Mouse (Mus musculus) cerebellum, adult 2 months (tissue): ENCODE results near the gene Rps24.

Experiments
- CTCF ChIP-seq: fragments of 200-500 bp; IDR thresholded peaks from 2 replicates; pipeline ENCODE4 v1.5.1; 2011; ENCODE audit warnings: low read depth, mild to moderate bottlenecking, control low read depth, low read length, moderate library complexity, borderline replicate concordance; ENCODE audit not compliant: insufficient read depth
- POLR2A ChIP-seq: fragments of 200-500 bp; IDR thresholded peaks from 2 replicates; pipeline ENCODE4 v1.6.1; 2011; ENCODE audit warnings: low read length, control low read depth, borderline replicate concordance; ENCODE audit not compliant: insufficient read depth

GRCm38 (mm10) chr14:24509557-24509956 is 22.6 kb downstream of the Rps24 start:
- TF ChIP-seq POLR2A (no peak), CTCF (no peak)
